Mouse (Mus musculus) liver, embryonic 16.5 days (tissue): ENCODE results near the gene Mrgprb5. TPM values are rescaled to one million over a fixed set of nuclear protein-coding genes. Genes with fewer than 3 reads are reported as not detected.
"Not testable (repeated sequence)": the region's sequence is repeated elsewhere in the genome, so short reads cannot be mapped to it uniquely, and the experiment has no call there.

Source experiments
- ATAC-seq: fragments of 200-750 bp; cut with Nextera tagmentation; 2 replicates; pipeline ENCODE4 v1.8.0; 2017; ENCODE audit warnings: low read depth, mild to moderate bottlenecking, moderate number of reproducible peaks, moderate library complexity
- H3K27ac ChIP-seq: fragments of 300-500 bp; sonication (generic); 2 replicates; pipeline ENCODE4 v1.5.1; 2014; ENCODE audit warnings: mild to moderate bottlenecking, low read length
- H3K27me3 ChIP-seq: fragments of 300-500 bp; sonication (generic); 2 replicates; pipeline ENCODE4 v1.6.1; 2014; ENCODE audit warnings: low read depth, low read length, mixed read lengths; ENCODE audit not compliant: control insufficient read depth, insufficient read depth
- H3K36me3 ChIP-seq: fragments of 300-500 bp; sonication (generic); 2 replicates; pipeline ENCODE4 v1.6.1; 2014; ENCODE audit warnings: mild to moderate bottlenecking; ENCODE audit not compliant: control insufficient read depth, insufficient read depth
- H3K4me1 ChIP-seq: fragments of 300-500 bp; sonication (generic); 2 replicates; pipeline ENCODE4 v1.6.1; 2014; ENCODE audit warnings: low read depth, low read length, mixed read lengths; ENCODE audit not compliant: control insufficient read depth
- H3K4me2 ChIP-seq: fragments of 300-500 bp; sonication (generic); 2 replicates; pipeline ENCODE4 v1.6.1; 2014; ENCODE audit warnings: low read depth, low read length, mixed read lengths
- H3K4me3 ChIP-seq: fragments of 300-500 bp; sonication (generic); 2 replicates; pipeline ENCODE4 v1.5.1; 2014; ENCODE audit warnings: low read depth, mild to moderate bottlenecking, low read length
- H3K9ac ChIP-seq: fragments of 300-500 bp; sonication (generic); 2 replicates; pipeline ENCODE4 v1.6.1; 2014; ENCODE audit warnings: low read depth, low read length
- H3K9me3 ChIP-seq: fragments of 300-500 bp; sonication (generic); replicated peaks from 2 replicates; pipeline ENCODE4 v1.6.1; 2016; ENCODE audit warnings: low read length; ENCODE audit not compliant: control insufficient read depth
- WGBS: fragments of 180-500 bp; shearing (Covaris S2); extraction: QIAGEN DNeasy Blood & Tissue Kit; methylation state at CpG from one replicate; pipeline ENCODE4 v1.1.7; 2014; ENCODE audit not compliant: insufficient replicate concordance; 5-methylcytosine and 5-hydroxymethylcytosine counted together
- polyA plus RNA-seq: library from polyadenylated mRNA; unstranded; fragments of >200 nt; fragmentation: Nextera tagmentation; extraction: Ambion mirVana; gene quantifications from 2 replicates; pipeline ENCODE4 v1.2.1, GENCODE M21; 2015

Mrgprb5 gene
- not detected in 2 replicates for polyA plus RNA-seq

DNA sequence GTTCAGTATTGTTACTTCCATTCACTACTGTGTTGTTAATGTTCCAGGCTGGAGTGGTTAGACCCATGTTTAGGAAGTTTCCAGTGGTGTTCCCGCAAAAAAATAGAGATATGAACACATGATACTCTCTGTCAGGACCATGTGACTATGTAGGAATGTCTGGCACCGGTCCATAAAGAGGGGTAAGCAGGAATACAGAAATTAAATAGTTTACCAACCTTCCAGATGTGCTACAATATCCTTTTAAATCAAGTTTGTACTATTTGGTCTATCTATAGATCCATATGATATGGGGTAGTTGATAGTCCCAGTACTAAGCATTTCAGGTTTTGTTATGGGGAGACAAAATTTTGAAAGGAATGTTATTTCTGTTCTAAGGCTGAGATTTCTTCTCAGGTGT lies at the start of gene Mrgprb5:
TSS of gene Mrgprb5 (minus strand) at position 101 of the 400 bp plus-strand sequence.
- H3K9ac ChIP-seq: no peak within 1 kb of the TSS
- H3K36me3 ChIP-seq: no peaks in the 10 kb centered on the region
- no peaks in the 10 kb centered on the region for H3K9me3 ChIP-seq
- H3K27me3 ChIP-seq: no peaks in the 10 kb centered on the region
- no peak within 1 kb of the TSS for H3K4me2 ChIP-seq
- no peaks in the 10 kb centered on the region for H3K4me1 ChIP-seq
- H3K27ac ChIP-seq: no peak within 1 kb of the TSS
- WGBS: 47% methylated on average over 2 of the region's 2 CpGs
- no peak within 1 kb of the TSS for H3K4me3 ChIP-seq
- no peak for ATAC-seq

DNA sequence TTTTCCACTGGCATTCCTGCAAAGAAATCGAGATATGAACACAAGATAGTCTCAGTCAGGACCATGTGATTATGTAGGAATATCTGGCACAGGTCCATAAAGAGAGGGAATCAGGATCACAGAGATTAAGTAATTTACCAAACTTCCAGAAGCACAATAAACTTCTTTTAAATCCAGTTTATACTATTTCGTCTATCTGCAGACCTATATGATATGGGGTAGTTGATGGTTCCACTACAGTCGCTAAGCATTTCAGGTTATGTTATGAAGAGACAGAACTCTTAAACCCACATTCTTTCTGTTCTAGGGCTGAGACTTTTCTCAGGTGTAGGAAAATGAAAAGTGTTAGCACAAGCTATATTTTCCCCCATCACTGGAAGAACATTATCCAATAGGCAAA lies 30.4 kb upstream of the Mrgprb5 start, which contains the start of gene Mrgprb4:
TSS of gene Mrgprb4 (minus strand) at position 101 of the 400 bp plus-strand sequence.
- no peak within 1 kb of the TSS for H3K27ac ChIP-seq
- H3K27me3 ChIP-seq: no peaks in the 10 kb centered on the region
- H3K4me3 ChIP-seq: no peak within 1 kb of the TSS
- 59% methylated on average over 3 of the region's 3 CpGs for WGBS
- H3K4me2 ChIP-seq: no peak within 1 kb of the TSS
- ATAC-seq: no peak
- H3K9me3 ChIP-seq: no peaks in the 10 kb centered on the region
- no peaks in the 10 kb centered on the region for H3K36me3 ChIP-seq
- no peak within 1 kb of the TSS for H3K9ac ChIP-seq
- no peaks in the 10 kb centered on the region for H3K4me1 ChIP-seq

DNA sequence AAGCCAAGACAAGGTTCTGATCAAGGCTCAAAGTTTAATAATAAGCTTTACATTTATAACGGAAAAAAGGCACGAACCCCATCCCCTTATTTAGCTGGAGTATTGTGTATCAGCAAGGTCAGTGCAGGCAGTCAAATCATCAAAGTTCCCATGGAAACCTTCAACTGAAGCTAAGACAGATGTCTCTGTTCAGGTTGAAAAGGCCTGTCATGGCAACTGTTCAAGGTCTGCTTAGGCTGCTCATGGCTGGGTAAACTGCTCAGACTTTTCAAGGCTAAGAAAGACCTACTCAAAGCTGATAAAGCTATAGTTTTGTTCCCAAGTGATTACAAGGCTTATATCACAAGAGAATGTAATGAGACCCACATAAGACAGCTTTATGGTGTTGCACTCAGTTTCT lies 1.3 kb downstream of the Mrgprb5 start:
- Histone ChIP-seq H3K9ac (no peak overlapping the region), H3K27me3 (no peaks in the 10 kb centered on the region), H3K4me2 (no peak overlapping the region), H3K4me1 (no peaks in the 10 kb centered on the region), H3K27ac (no peak overlapping the region), H3K4me3 (no peak overlapping the region), H3K36me3 (no peaks in the 10 kb centered on the region), H3K9me3 (no peaks in the 10 kb centered on the region)
- 58% methylated on average over 2 of the region's 2 CpGs for WGBS
- no peak for ATAC-seq

DNA sequence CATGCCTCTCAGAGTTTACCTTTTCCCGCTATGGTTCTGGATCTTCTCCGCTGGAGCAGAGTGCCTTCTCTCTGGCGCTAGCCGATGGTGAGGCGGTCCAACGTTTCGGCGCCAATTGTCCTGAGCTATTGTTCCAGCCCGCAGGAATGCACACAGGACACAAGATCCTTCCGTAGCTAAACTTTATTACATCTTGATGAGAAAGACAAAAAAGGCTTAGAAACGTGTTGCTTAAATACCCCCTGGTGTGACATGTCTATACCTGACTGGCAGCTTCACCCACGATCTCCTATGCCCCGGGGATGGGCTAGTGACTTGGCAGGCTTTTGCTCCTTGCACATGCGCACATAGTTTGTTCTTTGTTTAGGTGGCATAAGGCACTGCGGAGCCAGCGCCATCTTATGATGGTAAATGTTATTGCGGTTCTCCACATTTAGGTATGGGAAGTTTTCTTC lies 30.5 kb downstream of the Mrgprb5 start:
- H3K9me3 ChIP-seq: no peaks in the 10 kb centered on the region; the same call in 1 of the 2 replicates
- H3K36me3 ChIP-seq: no peaks in the 10 kb centered on the region
- H3K4me1 ChIP-seq: no peaks in the 10 kb centered on the region
- 2% methylated on average over 17 of the region's 17 CpGs for WGBS
- peak overlapping the region; percentile 60 for H3K4me3 ChIP-seq
- no peak for ATAC-seq
- H3K27me3 ChIP-seq: no peaks in the 10 kb centered on the region
- no peak overlapping the region for H3K27ac ChIP-seq
- peak overlapping the region; percentile 12; the same call in 1 of the 2 replicates for H3K9ac ChIP-seq
- peak overlapping the region; percentile 68 for H3K4me2 ChIP-seq

DNA sequence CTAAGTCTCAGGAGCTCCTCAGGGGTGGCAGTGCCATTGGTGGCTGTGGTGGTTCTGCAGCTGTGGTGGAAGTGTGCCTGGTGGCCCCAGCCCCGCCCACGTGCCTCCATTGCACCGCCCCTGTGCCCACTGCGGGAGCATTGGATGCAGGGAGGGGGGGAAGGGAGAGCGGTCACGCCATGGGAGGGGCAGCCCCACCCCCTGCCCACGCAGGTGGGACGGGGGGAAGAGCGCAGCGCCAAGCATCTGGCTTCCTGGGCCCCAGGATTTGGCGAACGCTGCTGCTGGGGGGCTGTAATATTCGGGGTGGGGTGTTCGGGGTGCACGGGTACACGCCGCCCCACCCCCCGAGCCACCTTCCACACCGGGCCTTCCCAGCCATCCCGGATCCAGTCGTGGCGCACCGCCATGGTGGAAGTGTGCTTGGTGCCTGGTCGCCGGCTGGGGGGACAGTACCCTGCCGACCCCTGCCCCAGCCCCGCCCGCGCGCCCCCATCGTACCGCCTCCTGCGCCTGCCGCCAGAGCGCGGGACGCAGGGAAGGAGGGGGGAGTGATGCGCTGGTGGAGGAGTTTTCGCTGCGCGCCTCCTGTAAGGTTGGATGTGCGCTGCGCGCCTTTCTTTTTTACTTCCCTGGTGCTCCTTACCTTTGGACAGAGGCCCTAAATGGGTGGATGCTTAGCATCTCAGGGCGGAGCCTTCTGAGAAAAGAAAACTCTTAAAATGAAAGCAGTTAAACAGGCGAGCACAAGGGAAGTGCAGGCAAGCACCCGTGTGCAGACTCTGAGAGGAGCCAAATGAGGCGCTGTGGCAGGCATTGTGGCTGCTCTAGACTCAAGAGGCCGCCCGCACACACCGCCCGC lies 31.4 kb downstream of the Mrgprb5 start:
- ATAC-seq: peak; percentile 54
- peak overlapping the region; percentile 16 for H3K9ac ChIP-seq
- no peaks in the 10 kb centered on the region for H3K4me1 ChIP-seq
- H3K27ac ChIP-seq: no peak overlapping the region
- 1% methylated on average over 52 of the region's 52 CpGs for WGBS
- peak overlapping the region; percentile 60 for H3K4me3 ChIP-seq
- H3K4me2 ChIP-seq: peak overlapping the region; percentile 68
- no peaks in the 10 kb centered on the region for H3K27me3 ChIP-seq
- H3K9me3 ChIP-seq: no peaks in the 10 kb centered on the region; the same call in 1 of the 2 replicates
- H3K36me3 ChIP-seq: no peaks in the 10 kb centered on the region

DNA sequence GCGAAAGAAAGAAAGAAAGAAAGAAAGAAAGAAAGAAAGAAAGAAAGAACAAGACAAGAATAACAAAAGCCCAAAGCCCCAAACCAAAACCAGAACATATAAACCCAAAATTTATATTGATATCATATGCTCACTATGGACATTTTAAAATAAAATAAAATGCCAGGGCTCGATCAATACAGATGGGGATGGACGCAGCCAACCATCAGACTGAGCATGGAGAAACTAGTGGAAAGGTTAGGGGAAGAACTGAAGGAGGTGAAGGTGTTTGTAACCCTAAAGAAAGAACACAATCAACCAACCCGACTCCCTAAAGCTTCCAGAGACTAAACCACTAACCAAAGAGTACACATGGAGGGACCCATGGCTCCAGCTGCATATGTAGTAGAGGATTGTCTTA lies 36.1 kb downstream of the Mrgprb5 start:
- no peaks in the 10 kb centered on the region for H3K9me3 ChIP-seq
- H3K4me3 ChIP-seq: no peak overlapping the region
- no peak overlapping the region for H3K27ac ChIP-seq
- no peak for ATAC-seq
- H3K36me3 ChIP-seq: no peaks in the 10 kb centered on the region
- H3K27me3 ChIP-seq: no peaks in the 10 kb centered on the region
- no peaks in the 10 kb centered on the region for H3K4me1 ChIP-seq
- WGBS: 46% methylated on average over 4 of the region's 4 CpGs
- no peak overlapping the region for H3K4me2 ChIP-seq
- no peak overlapping the region for H3K9ac ChIP-seq

DNA sequence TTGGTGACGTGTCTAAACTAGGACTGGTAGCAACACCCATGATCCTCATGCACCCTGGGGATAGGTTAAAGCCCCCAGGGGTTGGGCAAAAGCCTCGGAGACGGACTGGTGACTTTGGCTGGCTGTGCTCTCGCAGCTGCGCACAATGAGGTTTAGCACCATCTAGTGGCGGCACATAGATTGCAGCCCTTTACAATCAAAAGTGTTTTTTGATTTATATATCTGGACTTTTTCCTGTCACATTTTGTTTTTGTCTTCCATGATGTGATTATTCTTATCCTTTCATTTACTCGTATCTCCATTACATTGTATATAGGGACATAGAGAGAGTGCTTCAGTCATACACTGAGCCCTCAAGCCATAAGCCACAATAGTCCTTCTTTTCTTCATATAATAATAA lies 36.6 kb downstream of the Mrgprb5 start:
- not testable (repeated sequence) for H3K4me2 ChIP-seq, ATAC-seq, H3K4me1 ChIP-seq, H3K36me3 ChIP-seq, H3K27me3 ChIP-seq, H3K9me3 ChIP-seq, H3K9ac ChIP-seq, H3K27ac ChIP-seq
- peak overlapping the region; percentile 41; the same call in 1 of the 2 replicates for H3K4me3 ChIP-seq
- WGBS: 1% methylated on average over 4 of the region's 7 CpGs

DNA sequence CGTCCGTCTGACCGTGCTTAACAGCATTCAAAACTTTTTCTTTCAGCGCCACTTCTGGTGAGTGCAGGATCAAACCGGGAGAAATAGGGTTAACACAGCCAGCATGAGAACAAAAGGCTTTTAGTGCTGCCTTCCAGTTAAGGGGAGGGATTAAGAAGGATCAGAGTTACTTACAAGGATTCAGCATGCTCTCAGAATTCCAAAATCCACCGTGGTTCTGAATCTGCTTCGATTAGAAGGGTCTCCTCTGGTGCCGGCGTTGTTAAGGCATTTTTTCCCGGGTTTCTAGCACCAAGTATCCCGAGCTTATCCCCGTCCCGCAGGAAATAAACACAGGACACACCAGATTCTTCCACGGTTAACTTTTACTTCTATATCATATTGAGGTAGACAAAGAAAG lies 37.0 kb downstream of the Mrgprb5 start:
- peak overlapping the region; percentile 41 for H3K4me3 ChIP-seq
- 0% methylated on average over 11 of the region's 14 CpGs for WGBS
- not testable (repeated sequence) for H3K27me3 ChIP-seq

DNA sequence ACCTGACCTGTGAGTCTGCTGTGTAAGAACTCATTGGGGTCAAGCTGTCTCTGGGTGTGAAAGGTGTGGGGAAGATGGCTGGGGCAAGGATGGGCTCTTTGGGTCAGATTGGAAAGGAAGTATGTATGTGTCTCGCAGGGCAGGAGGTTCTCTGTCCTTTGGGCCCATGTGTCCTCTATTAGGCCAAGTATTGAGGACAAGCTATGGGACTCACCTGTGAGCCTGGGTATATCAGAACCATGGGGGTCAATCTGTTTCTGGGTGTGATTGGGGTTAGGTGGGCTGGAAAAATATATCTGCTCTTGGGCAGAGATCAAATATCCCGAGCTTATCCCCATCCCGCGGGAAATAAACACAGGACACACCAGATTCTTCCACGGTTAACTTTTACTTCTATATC lies 45.0 kb downstream of the Mrgprb5 start:
- Histone ChIP-seq H3K36me3 (no peaks in the 10 kb centered on the region), H3K9me3 (no peaks in the 10 kb centered on the region), H3K27me3 (no peaks in the 10 kb centered on the region), H3K9ac (no peak overlapping the region), H3K27ac (no peak overlapping the region), H3K4me2 (no peak overlapping the region), H3K4me1 (no peaks in the 10 kb centered on the region), H3K4me3 (no peak overlapping the region)
- WGBS: 61% methylated on average over 5 of the region's 5 CpGs
- ATAC-seq: no peak

More for the DNA sequence above, 37.0 kb downstream of the Mrgprb5 start:
- H3K36me3 ChIP-seq, H3K4me1 ChIP-seq, H3K9ac ChIP-seq, H3K27ac ChIP-seq, H3K9me3 ChIP-seq, ATAC-seq: not testable (repeated sequence)
- peak overlapping the region; percentile 49 for H3K4me2 ChIP-seq
